Mouse (Mus musculus): ENCODE data around the gene Atp6v1c2. TPM values are rescaled to one million over a fixed set of nuclear protein-coding genes. Genes with fewer than 3 reads are reported as not detected.

The Atp6v1c2 gene
- total and polyA plus RNA-seq, 3 experiments = 0.94 TPM; not detected in 2

GRCm38 (mm10) chr12:17369551-17370325 is 40.6 kb upstream of the Atp6v1c2 start:
- Histone ChIP-seq H3K4me1 (ENCODE audit: control insufficient read depth, insufficient read depth, low read length) (no peaks in the 10 kb centered on the region), H3K27ac (no peak overlapping the region), H3K27me3 (ENCODE audit: control insufficient read depth, insufficient read depth, low read length) (no peaks in the 10 kb centered on the region), H3K9ac (ENCODE audit: low read depth, low read length) (no peak overlapping the region), H3K4me3 (no peak overlapping the region), H3K36me3 (ENCODE audit: control insufficient read depth, insufficient read depth, low read length) (no peaks in the 10 kb centered on the region), H3K79me2 (replicated peaks; ENCODE audit: control insufficient read depth, insufficient read depth, low read length) (no peaks in the 10 kb centered on the region)
- no peak for DNase-seq
- intact Hi-C loops (cut with DNase I) = loop anchor here (5.0 kb wide), 3 partner anchors 73 to 428 kb away; no protein-coding TSS in a partner anchor
- TF ChIP-seq EP300 (IDR thresholded peaks at IDR 0.05; ENCODE audit: insufficient read depth, low read depth, low read length) = no peak
- no peak for TF ChIP-seq CTCF (IDR thresholded peaks at IDR 0.05)
- TF ChIP-seq POLR2A (IDR thresholded peaks at IDR 0.05; ENCODE audit: insufficient read depth, low read depth, low read length) = no peak
- WGBS = 87% methylated on average over 7 of the region's 7 CpGs

- Histone ChIP-seq H3K4me3 (no peak overlapping the region), H3K27me3 (ENCODE audit: control insufficient read depth, insufficient read depth, low read length) (no peaks in the 10 kb centered on the region), H3K36me3 (ENCODE audit: control insufficient read depth, insufficient read depth, low read length) (no peaks in the 10 kb centered on the region), H3K27ac (no peak overlapping the region), H3K4me1 (ENCODE audit: control insufficient read depth, insufficient read depth, low read length) (no peaks in the 10 kb centered on the region), H3K79me2 (replicated peaks; ENCODE audit: control insufficient read depth, insufficient read depth, low read length) (no peaks in the 10 kb centered on the region), H3K9ac (ENCODE audit: low read depth, low read length) (no peak overlapping the region)
- no peak for TF ChIP-seq CTCF (IDR thresholded peaks at IDR 0.05)
- no peak for TF ChIP-seq EP300 (IDR thresholded peaks at IDR 0.05; ENCODE audit: insufficient read depth, low read depth, low read length)
- no peak for TF ChIP-seq POLR2A (IDR thresholded peaks at IDR 0.05; ENCODE audit: insufficient read depth, low read depth, low read length)
- 97% methylated on average over 3 of the region's 3 CpGs for WGBS
- no peak for DNase-seq
- intact Hi-C loops (cut with DNase I) = loop anchor here (5.0 kb wide), 3 partner anchors 73 to 428 kb away; no protein-coding TSS in a partner anchor
These were observed 40.0 kb upstream of the Atp6v1c2 start for GRCm38 (mm10) chr12:17369111-17369510.

- H3K36me3 ChIP-seq (ENCODE audit: control insufficient read depth, insufficient read depth, low read length) = no peaks in the 10 kb centered on the region
- peak; percentile 90; the same call in 1 of the 2 replicates for TF ChIP-seq CTCF (IDR thresholded peaks at IDR 0.05)
- TF ChIP-seq POLR2A (IDR thresholded peaks at IDR 0.05; ENCODE audit: insufficient read depth, low read depth, low read length) = no peak
- 0 out of 2 replicates have a peak, but pooled peaks have one; percentile 44 for TF ChIP-seq EP300 (IDR thresholded peaks at IDR 0.05; ENCODE audit: insufficient read depth, low read depth, low read length)
- 58% methylated on average over 5 of the region's 5 CpGs for WGBS
- no peak overlapping the region for H3K27ac ChIP-seq
- no peaks in the 10 kb centered on the region for H3K27me3 ChIP-seq (ENCODE audit: control insufficient read depth, insufficient read depth, low read length)
- intact Hi-C loops (cut with DNase I) = loop anchor here (5.0 kb wide), 3 partner anchors 75 to 430 kb away; no protein-coding TSS in a partner anchor
- no peaks in the 10 kb centered on the region for H3K4me1 ChIP-seq (ENCODE audit: control insufficient read depth, insufficient read depth, low read length)
- H3K4me3 ChIP-seq = no peak overlapping the region
- H3K79me2 ChIP-seq (replicated peaks; ENCODE audit: control insufficient read depth, insufficient read depth, low read length) = no peaks in the 10 kb centered on the region
- no peak overlapping the region for H3K9ac ChIP-seq (ENCODE audit: low read depth, low read length)
- peak; percentile 48 to 70 for DNase-seq
These were observed 37.8 kb upstream of the Atp6v1c2 start for GRCm38 (mm10) chr12:17366981-17367380.

- DNase-seq = no peak
- no peaks in the 10 kb centered on the region for H3K36me3 ChIP-seq (ENCODE audit: control insufficient read depth, insufficient read depth, low read length)
- H3K4me1 ChIP-seq (ENCODE audit: control insufficient read depth, insufficient read depth, low read length) = no peaks in the 10 kb centered on the region
- no peak for TF ChIP-seq EP300 (IDR thresholded peaks at IDR 0.05; ENCODE audit: insufficient read depth, low read depth, low read length)
- TF ChIP-seq POLR2A (IDR thresholded peaks at IDR 0.05; ENCODE audit: insufficient read depth, low read depth, low read length) = no peak
- no peak for TF ChIP-seq CTCF (IDR thresholded peaks at IDR 0.05)
- H3K4me3 ChIP-seq = no peak overlapping the region
- no peak overlapping the region for H3K9ac ChIP-seq (ENCODE audit: low read depth, low read length)
- intact Hi-C loops (cut with DNase I) = no loop called here
- no peaks in the 10 kb centered on the region for H3K27me3 ChIP-seq (ENCODE audit: control insufficient read depth, insufficient read depth, low read length)
- 86% methylated on average over 5 of the region's 5 CpGs for WGBS
- H3K79me2 ChIP-seq (replicated peaks; ENCODE audit: control insufficient read depth, insufficient read depth, low read length) = no peaks in the 10 kb centered on the region
- H3K27ac ChIP-seq = no peak overlapping the region
These were observed 33.2 kb upstream of the Atp6v1c2 start for GRCm38 (mm10) chr12:17362316-17362715.

- DNase-seq = no peak
- TF ChIP-seq EP300 (IDR thresholded peaks at IDR 0.05; ENCODE audit: insufficient read depth, low read depth, low read length) (no peak), POLR2A (IDR thresholded peaks at IDR 0.05; ENCODE audit: insufficient read depth, low read depth, low read length) (no peak), CTCF (IDR thresholded peaks at IDR 0.05) (no peak)
- H3K4me3 ChIP-seq = no peak overlapping the region
- WGBS = 92% methylated on average over 4 of the region's 4 CpGs
- H3K4me1 ChIP-seq (ENCODE audit: control insufficient read depth, insufficient read depth, low read length) = no peaks in the 10 kb centered on the region
- H3K36me3 ChIP-seq (ENCODE audit: control insufficient read depth, insufficient read depth, low read length) = no peaks in the 10 kb centered on the region
- no peaks in the 10 kb centered on the region for H3K27me3 ChIP-seq (ENCODE audit: control insufficient read depth, insufficient read depth, low read length)
- no peak overlapping the region for H3K27ac ChIP-seq
- H3K79me2 ChIP-seq (replicated peaks; ENCODE audit: control insufficient read depth, insufficient read depth, low read length) = no peaks in the 10 kb centered on the region
- H3K9ac ChIP-seq (ENCODE audit: low read depth, low read length) = no peak overlapping the region
- intact Hi-C loops (cut with DNase I) = no loop called here
These were observed 31.5 kb upstream of the Atp6v1c2 start for GRCm38 (mm10) chr12:17360650-17361049.

GRCm38 (mm10) chr12:17360104-17360503 is 30.9 kb upstream of the Atp6v1c2 start:
- Histone ChIP-seq H3K79me2 (replicated peaks; ENCODE audit: control insufficient read depth, insufficient read depth, low read length) (no peaks in the 10 kb centered on the region), H3K4me3 (no peak overlapping the region), H3K4me1 (ENCODE audit: control insufficient read depth, insufficient read depth, low read length) (no peaks in the 10 kb centered on the region), H3K27ac (no peak overlapping the region), H3K9ac (ENCODE audit: low read depth, low read length) (no peak overlapping the region), H3K27me3 (ENCODE audit: control insufficient read depth, insufficient read depth, low read length) (no peaks in the 10 kb centered on the region), H3K36me3 (ENCODE audit: control insufficient read depth, insufficient read depth, low read length) (no peaks in the 10 kb centered on the region)
- TF ChIP-seq EP300 (IDR thresholded peaks at IDR 0.05; ENCODE audit: insufficient read depth, low read depth, low read length) (no peak), POLR2A (IDR thresholded peaks at IDR 0.05; ENCODE audit: insufficient read depth, low read depth, low read length) (no peak), CTCF (IDR thresholded peaks at IDR 0.05) (no peak)
- no peak for DNase-seq
- intact Hi-C loops (cut with DNase I) = no loop called here
- WGBS = 83% methylated on average over 9 of the region's 9 CpGs

Measured in heart, adult 2 months (tissue).